Mouse (Mus musculus): ENCODE measurements at regions not wholly inside any gene's neighbourhood (a gene's known extent, or its start where the extent isn't known, plus 50 kb on each side); places are given as distances from the start of the nearest gene placed in this dataset.

GRCm38 (mm10) chr15:61770721-61771542 is 848.1 kb upstream of the A1bg start:
- DNase-seq (ENCODE audit: low read depth, low spot score), result peak; percentile 23

GRCm38 (mm10) chr15:61766544-61767094 is 843.8 kb upstream of the A1bg start:
- DNase-seq (ENCODE audit: low read depth, low spot score), result no peak

DNA sequence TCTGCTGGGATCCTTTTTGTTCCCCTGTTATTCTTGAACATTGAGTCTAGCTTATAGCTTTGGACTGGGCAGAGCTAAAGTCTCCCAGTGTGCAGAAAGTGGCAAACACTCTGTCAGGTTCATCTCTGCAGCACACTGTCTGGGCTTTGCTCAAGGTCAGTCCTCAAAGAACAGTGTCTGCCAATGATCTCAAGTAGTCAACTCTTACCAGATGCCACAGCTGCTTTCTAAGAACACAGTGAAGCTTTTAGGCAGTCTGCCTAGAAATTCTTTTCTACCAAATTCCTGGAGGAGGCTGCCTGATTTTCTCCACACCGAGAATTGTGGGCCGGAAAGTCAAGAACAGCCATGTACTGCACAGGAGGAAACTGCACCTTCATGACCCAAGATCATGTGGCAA is 831.0 kb upstream of the A1bg start:
- DNase-seq (ENCODE audit: low read depth, low spot score), result no peak

- no peak for DNase-seq (ENCODE audit: low read depth, low spot score)
Observed at GRCm38 (mm10) chr15:61723696-61724095, 800.9 kb upstream of the A1bg start.

DNA sequence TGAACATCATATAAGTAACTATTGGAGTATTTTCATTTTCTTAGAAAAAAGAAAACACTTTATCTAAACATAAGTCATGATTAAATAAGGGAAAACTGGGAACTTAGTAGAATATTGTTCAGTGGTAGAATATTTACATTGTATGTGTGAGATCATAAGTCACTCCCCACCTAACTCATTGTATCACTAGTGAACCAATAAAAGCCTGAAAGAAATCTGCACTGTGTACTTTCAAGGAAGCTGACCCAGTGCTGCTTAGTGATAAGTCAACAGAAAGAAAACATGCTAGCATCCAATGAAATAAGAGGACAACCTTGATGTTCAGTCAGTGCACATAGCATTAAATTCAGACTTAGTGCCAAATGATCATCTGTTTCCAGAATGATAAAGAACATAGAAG is 795.7 kb upstream of the A1bg start:
- no peak for DNase-seq (ENCODE audit: low read depth, low spot score)

DNA sequence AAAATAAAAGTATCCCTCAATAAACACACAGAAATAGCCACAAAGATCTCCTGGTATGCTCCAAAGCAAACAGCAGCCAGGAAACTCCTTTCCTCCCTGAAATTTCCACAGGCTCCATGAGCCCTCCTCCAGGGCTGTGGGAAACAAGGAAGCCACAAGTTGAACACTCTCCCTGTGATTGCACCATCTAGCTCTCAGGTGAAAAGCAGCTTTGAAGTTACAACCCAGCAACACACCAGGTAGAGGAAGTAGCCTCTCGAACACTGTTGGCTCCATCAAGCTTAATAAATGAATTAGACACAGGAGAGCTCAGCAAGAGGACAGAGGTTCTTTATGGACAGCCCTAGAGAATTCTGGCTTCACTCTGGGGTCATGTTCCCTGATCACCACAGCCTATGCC is 794.4 kb upstream of the A1bg start:
- DNase-seq (ENCODE audit: low read depth, low spot score), result no peak

GRCm38 (mm10) chr15:61713953-61714352 is 791.1 kb upstream of the A1bg start:
- no peak for DNase-seq (ENCODE audit: low read depth, low spot score)

DNA sequence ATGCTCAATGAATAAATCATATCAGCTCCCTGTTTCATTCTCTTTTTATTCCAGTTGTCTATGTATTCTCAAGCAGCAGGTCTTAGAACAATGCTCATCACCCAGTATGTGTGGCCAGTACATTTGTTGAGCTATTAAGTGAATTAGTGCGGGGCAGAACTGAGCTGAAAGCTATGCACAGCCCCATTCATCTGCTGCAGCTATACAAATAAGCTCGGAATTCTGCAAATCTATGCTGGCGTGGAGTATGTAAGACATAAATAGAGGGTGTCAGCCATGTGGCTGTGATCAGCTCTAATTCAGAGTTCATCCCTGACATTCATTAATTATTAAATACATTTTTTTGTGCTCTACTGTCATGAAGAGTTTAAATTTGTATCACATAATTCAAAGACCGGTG is 786.1 kb upstream of the A1bg start:
- DNase-seq (ENCODE audit: low read depth, low spot score), result no peak

DNA sequence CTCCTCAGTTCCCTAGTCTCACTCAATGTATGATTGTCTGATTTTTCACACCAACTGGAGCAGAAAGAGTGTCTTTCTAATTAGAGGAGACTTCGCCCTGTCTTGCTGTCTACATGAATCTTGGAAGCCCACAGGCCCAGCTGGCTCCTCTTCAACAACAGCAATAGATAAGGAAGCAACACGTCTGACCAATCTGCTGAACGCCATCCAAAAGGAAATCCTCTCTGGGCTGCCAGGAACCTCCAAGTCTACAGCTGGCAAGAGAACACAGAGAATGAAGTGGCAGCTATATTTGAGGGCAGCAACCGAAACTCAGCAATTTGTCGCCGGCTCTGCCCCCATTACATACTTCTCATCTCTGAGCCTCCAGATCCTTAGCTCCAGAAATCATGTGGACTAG is 785.1 kb upstream of the A1bg start:
- no peak for DNase-seq (ENCODE audit: low read depth, low spot score)

DNA sequence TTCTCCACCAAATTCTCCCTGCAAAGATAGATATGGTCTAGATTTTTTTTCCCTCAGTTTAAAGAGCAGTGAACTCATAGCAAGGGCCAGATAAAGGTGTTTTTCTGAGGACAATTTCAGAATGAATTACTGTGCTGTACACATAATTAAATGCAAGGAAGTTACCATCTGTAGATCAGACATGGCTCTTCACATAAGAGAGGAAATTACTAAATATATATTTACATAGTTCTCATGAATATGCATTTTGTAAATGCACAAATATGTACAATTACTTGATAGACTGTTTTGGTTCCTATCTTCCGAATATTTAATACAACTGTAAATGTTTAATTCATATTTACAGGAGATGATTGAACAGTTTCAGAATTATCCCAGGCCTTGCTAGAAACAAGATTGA is 769.9 kb upstream of the A1bg start:
- DNase-seq (ENCODE audit: low read depth, low spot score), result no peak

DNA sequence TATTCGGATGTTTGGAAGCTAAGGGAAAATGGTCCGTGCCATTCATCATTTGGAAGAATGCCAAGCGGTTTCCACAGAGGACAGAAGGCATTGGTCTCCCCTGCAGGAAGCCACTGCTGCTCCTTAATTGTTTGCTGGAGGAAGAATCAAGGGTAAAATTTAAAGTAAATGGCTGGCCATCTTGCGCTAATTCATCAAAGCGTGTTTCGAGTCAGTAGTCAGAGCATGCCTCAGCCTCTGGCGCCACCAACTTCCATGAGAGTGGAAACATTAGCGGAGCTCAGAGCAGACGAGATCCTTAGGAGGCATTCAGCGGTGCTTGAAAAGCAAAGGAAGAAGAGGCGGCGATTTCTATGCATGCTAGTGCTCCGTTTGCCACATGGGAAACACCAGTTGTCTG is 767.6 kb upstream of the A1bg start:
- DNase-seq (ENCODE audit: low read depth, low spot score), result no peak

- DNase-seq (ENCODE audit: low read depth, low spot score), result no peak
Observed at GRCm38 (mm10) chr15:61689776-61690397, 767.1 kb upstream of the A1bg start.

DNA sequence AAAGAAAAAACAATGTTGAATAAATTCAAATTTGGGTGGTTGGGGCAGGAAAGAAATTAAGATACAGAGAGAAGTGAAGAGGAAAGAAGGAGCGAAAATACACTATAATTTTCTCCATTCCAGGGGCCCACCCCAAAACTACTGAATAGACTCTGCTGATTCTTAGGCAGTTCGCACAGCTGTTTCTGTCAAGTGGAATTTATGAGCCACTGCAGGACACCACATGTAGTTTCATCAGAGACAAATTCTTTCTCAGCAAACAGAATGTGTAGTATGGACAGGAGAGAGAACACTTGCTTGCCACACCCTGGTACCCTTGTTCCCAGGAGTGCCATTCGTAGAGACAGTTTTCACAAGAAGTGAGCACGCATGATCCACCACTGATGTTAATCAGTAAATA is 760.2 kb upstream of the A1bg start:
- no peak for DNase-seq (ENCODE audit: low read depth, low spot score)

DNA sequence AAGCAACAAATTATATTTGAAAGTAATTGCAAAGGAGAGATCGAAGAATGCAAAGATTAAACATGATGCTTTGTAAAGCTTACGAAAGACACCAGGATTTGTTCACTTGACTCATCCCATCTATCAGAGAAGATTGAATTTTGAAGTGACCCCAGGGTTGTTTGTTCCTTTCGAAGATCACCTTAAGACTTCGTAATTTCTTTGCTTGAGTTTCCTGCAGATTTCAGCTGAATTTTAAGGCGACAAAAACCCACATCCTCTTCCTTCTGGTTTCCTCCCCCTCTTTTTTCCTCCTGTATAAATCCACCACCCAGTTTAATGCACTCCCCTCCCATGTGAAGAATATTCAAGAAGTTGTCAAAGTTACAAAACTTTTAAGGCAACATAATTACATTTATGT is 747.7 kb upstream of the A1bg start:
- DNase-seq (ENCODE audit: low read depth, low spot score), result no peak

- DNase-seq (ENCODE audit: low read depth, low spot score), result no peak
Observed at GRCm38 (mm10) chr15:61660581-61660980, 737.8 kb upstream of the A1bg start.

GRCm38 (mm10) chr15:61656951-61657350 is 734.1 kb upstream of the A1bg start:
- no peak for DNase-seq (ENCODE audit: low read depth, low spot score)

GRCm38 (mm10) chr15:61654846-61655245 is 732.0 kb upstream of the A1bg start:
- DNase-seq (ENCODE audit: low read depth, low spot score), result no peak

DNA sequence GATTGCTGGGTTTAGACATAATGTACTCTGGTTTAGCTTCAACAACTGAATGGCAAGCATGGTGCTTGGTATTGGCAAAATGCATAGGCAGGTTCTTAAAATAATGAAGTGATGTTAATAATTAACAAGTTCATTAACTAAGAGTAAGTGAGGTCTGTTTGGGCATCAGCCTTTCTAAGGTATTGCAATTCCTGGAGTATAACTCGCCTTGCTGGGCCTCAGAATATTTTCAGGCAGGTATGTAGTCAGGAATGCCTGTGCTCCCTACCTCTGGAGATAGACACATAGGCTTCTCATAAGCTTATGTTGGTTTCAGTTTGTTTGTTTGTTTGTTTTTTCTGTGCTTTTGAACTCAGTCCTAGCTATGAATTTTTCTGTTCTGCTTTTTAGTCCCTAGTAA is 731.0 kb upstream of the A1bg start:
- DNase-seq (ENCODE audit: low read depth, low spot score), result no peak

DNA sequence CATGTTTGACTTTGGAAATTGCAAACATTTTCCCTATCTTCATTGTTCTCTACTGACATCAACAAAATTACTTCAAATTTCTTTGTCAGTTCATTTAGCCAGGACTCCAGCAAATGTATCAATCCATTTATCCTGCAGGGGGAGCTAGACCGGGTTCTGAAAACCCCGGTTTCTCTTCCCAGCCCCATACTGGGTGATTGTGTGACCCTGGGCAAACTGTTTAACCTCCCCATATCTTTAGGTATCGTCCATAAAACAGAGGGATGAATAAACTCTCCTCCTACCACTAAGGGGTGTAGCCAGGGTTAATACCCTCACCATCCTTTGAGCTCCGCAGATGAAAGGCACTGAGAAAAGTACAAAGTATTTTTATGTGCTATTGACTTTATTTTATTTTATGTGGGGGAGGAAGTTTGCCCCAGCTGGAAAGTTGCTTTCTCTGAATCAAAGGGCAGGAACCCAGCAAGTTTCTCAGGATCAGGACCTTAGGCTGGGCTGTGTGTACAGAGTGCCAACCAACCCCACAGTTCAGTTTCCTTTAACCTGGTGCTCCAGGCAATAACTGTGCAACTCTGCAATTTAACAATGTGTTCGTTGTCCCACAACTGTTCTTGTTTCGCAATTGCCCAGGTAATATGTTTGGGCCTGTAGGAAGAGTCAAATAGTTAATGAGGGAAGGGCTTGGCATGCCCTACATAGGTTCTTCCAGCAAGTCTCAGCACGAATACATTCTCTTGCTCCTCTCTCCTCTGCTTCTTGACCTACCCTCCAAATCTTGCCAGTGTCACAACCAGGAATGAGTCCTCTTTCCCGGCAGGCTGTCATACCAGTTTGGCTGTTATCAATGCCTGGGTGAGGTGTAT is 696.1 kb upstream of the A1bg start:
- DNase-seq (ENCODE audit: low read depth, low spot score), result no peak

DNA sequence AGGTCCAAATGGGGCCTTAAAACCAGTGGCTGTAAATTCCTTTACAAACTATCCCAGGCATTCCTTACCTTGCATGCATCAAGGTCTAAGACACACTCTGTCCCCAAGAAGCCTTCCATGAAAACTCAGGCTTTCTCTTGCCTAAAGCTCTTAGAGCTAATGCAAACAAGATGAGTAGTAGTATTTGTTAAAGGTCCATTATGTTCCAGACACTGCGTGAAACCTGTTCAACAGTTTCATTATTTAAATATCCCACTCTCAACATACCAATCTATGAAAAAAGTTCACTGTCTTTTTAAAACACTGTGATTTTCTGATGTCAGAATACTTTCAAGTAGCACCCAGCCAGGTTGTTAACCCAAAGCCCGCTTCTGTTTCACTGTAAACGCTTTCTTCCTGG is 687.9 kb upstream of the A1bg start:
- no peak for DNase-seq (ENCODE audit: low read depth, low spot score)

DNA sequence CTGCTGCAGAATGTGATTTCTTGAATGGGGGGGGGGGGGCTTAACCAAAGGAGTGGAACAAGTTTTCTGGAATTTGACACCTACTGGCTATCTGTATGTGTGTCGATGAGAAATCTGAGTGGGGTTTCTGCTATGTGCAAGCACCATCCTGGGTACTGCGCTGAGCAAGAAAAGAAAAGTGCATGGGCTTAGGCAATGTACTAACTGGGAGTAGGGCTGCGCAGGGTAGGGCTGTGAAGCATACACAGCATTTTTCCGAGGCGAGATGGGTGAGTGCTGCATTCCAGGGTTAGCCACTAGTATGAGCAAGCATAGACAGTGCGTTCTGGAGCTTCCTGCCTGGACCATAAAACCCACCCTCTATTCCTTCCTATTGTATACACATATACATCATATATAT is 686.8 kb upstream of the A1bg start:
- DNase-seq (ENCODE audit: low read depth, low spot score), result no peak

- DNase-seq (ENCODE audit: low read depth, low spot score), result no peak
Observed at GRCm38 (mm10) chr15:61608301-61608731, 685.5 kb upstream of the A1bg start.

Measured in embryo, embryonic 11.5 days (tissue).